Comparison of ENCODE assay signal across 8 mouse cellular contexts in genomic region chr12:12904086-12904485, GRCm38 (mm10). TPM values are rescaled to one million over a fixed set of nuclear protein-coding genes. Genes with fewer than 3 reads are reported as not detected.
DNase-seq lines count a peak whose midpoint lies in the region; ATAC-seq and TF ChIP-seq lines count a peak whose summit lies in the region.

No protein-coding gene starts in this region.

- peak overlapping the region; percentile 57; the same call in 1 of the 2 replicates for H3K27ac ChIP-seq in kidney, postnatal 0 days
- no peak overlapping the region; the same call in 1 of the 2 replicates for H3K27ac ChIP-seq in embryonic facial prominence, embryonic 12.5 days
- peak overlapping the region; percentile 92 for H3K27ac ChIP-seq in hindbrain, embryonic 11.5 days (ENCODE audit: low read depth, low read length)
- H3K27ac ChIP-seq in midbrain, embryonic 14.5 days (replicated peaks; ENCODE audit: low read depth, low read length), result peak overlapping the region; percentile 90

- 0 out of 2 replicates have a peak, but pooled peaks cover 5% of the 10 kb centered on the region for H3K4me1 ChIP-seq in kidney, postnatal 0 days (replicated peaks; ENCODE audit: insufficient read depth, low read length)
- H3K4me1 ChIP-seq in embryonic facial prominence, embryonic 12.5 days, result peaks cover 13% of the 10 kb centered on the region
- peaks cover 11% of the 10 kb centered on the region for H3K4me1 ChIP-seq in hindbrain, embryonic 11.5 days (replicated peaks; ENCODE audit: control insufficient read depth, insufficient read depth, low read length)
- peaks cover 28% of the 10 kb centered on the region for H3K4me1 ChIP-seq in midbrain, embryonic 14.5 days (ENCODE audit: control insufficient read depth, insufficient read depth, low read length)

- DNase-seq in kidney, postnatal 0 days (ENCODE audit: low spot score), result peak; percentile 23
- no peak for DNase-seq in kidney, adult 8-10 months
- no peak for DNase-seq in hindbrain, embryonic 11.5 days (ENCODE audit: low spot score)
- no peak for DNase-seq in midbrain, embryonic 14.5 days
- no peak for DNase-seq in cerebellum, postnatal 36 days
- DNase-seq in spleen, postnatal 14 days (ENCODE audit: low spot score in 2 of 2), result no peak
- DNase-seq in urinary bladder, postnatal 36 days (ENCODE audit: low spot score in 2 of 2), result no peak

- H3K4me2 ChIP-seq in kidney, postnatal 0 days (ENCODE audit: low read length), result peak overlapping the region; percentile 35; the same call in 1 of the 2 replicates
- peak overlapping the region; percentile 48 for H3K4me2 ChIP-seq in embryonic facial prominence, embryonic 12.5 days (replicated peaks)
- peak overlapping the region; percentile 49 for H3K4me2 ChIP-seq in hindbrain, embryonic 11.5 days (replicated peaks; ENCODE audit: low read depth, low read length)
- peak overlapping the region; percentile 49 for H3K4me2 ChIP-seq in midbrain, embryonic 14.5 days (ENCODE audit: low read length)

- no peak overlapping the region for H3K4me3 ChIP-seq in kidney, postnatal 0 days (replicated peaks; ENCODE audit: low read depth, low read length)
- no peak overlapping the region for H3K4me3 ChIP-seq in embryonic facial prominence, embryonic 12.5 days
- H3K4me3 ChIP-seq in hindbrain, embryonic 11.5 days (ENCODE audit: low read depth, low read length), result peak overlapping the region; percentile 20; the same call in 1 of the 2 replicates
- H3K4me3 ChIP-seq in midbrain, embryonic 14.5 days (replicated peaks; ENCODE audit: low read depth, low read length), result 0 out of 2 replicates have a peak overlapping the region, but pooled peaks have one; percentile 0

- H3K36me3 ChIP-seq in kidney, postnatal 0 days (ENCODE audit: insufficient read depth, low read length), result no peaks in the 10 kb centered on the region
- H3K36me3 ChIP-seq in embryonic facial prominence, embryonic 12.5 days, result no peaks in the 10 kb centered on the region
- no peaks in the 10 kb centered on the region for H3K36me3 ChIP-seq in hindbrain, embryonic 11.5 days (ENCODE audit: control insufficient read depth, insufficient read depth, low read length)
- no peaks in the 10 kb centered on the region for H3K36me3 ChIP-seq in midbrain, embryonic 14.5 days (ENCODE audit: control insufficient read depth, insufficient read depth, low read length)

- H3K9ac ChIP-seq in kidney, postnatal 0 days (ENCODE audit: low read depth, low read length), result no peak overlapping the region; the same call in 1 of the 2 replicates
- peak overlapping the region; percentile 51; the same call in 1 of the 2 replicates for H3K9ac ChIP-seq in embryonic facial prominence, embryonic 12.5 days
- peak overlapping the region; percentile 78 for H3K9ac ChIP-seq in hindbrain, embryonic 11.5 days (ENCODE audit: low read depth, low read length)
- H3K9ac ChIP-seq in midbrain, embryonic 14.5 days (replicated peaks; ENCODE audit: low read length), result peak overlapping the region; percentile 46

- no peak for TF ChIP-seq CTCF in kidney, postnatal 0 days (IDR thresholded peaks at IDR 0.05; ENCODE audit: low read depth)

- no peaks in the 10 kb centered on the region for H3K27me3 ChIP-seq in kidney, postnatal 0 days (ENCODE audit: insufficient read depth, low read length)
- H3K27me3 ChIP-seq in embryonic facial prominence, embryonic 12.5 days, result no peaks in the 10 kb centered on the region; the same call in 1 of the 2 replicates
- no peaks in the 10 kb centered on the region for H3K27me3 ChIP-seq in hindbrain, embryonic 11.5 days (ENCODE audit: control insufficient read depth, insufficient read depth, low read length)
- no peaks in the 10 kb centered on the region for H3K27me3 ChIP-seq in midbrain, embryonic 14.5 days (ENCODE audit: control insufficient read depth, insufficient read depth, low read length)

- 25% methylated on average over 1 of the region's 1 CpGs for WGBS in kidney, postnatal 0 days
- WGBS in embryonic facial prominence, embryonic 12.5 days, result 25% methylated on average over 1 of the region's 1 CpGs
- WGBS in hindbrain, embryonic 11.5 days, result 8% methylated on average over 1 of the region's 1 CpGs
- WGBS in midbrain, embryonic 14.5 days, result 6% methylated on average over 1 of the region's 1 CpGs

- 0 out of 2 replicates have a peak, but pooled peaks have one; percentile 11 for ATAC-seq in kidney, postnatal 0 days (replicated peaks; ENCODE audit: low FRiP score, low read depth)
- no peak for ATAC-seq in embryonic facial prominence, embryonic 12.5 days (ENCODE audit: insufficient number of reproducible peaks, insufficient read depth, low FRiP score, low TSS enrichment)
- peak; percentile 39; the same call in 1 of the 2 replicates for ATAC-seq in hindbrain, embryonic 11.5 days (ENCODE audit: low FRiP score)
- peak; percentile 44 for ATAC-seq in midbrain, embryonic 14.5 days (ENCODE audit: low FRiP score, low TSS enrichment)

- H3K9me3 ChIP-seq in kidney, postnatal 0 days (replicated peaks; ENCODE audit: low read length), result no peaks in the 10 kb centered on the region
- no peaks in the 10 kb centered on the region for H3K9me3 ChIP-seq in embryonic facial prominence, embryonic 12.5 days
- H3K9me3 ChIP-seq in hindbrain, embryonic 11.5 days (ENCODE audit: control insufficient read depth, low read length), result no peaks in the 10 kb centered on the region
- no peaks in the 10 kb centered on the region for H3K9me3 ChIP-seq in midbrain, embryonic 14.5 days (ENCODE audit: control insufficient read depth, low read length)

RNA-seq across cellular contexts. Expression of gene Mycn, which starts 37.6 kb away (rescaled TPM):
- 76.7 and 86.9 TPM in 2 replicates for polyA plus RNA-seq in kidney, postnatal 0 days (2015; fragmentation: Nextera tagmentation; extraction: Ambion mirVana)
- 72.0 and 73.7 TPM in 2 replicates for polyA plus RNA-seq in embryonic facial prominence, embryonic 12.5 days (2016; fragmentation: Nextera tagmentation; extraction: Ambion mirVana)
- polyA plus RNA-seq in hindbrain, embryonic 11.5 days (2014; fragmentation: Nextera tagmentation; extraction: Ambion mirVana), result 81.2 and 98.1 TPM in 2 replicates
- 61.7 and 63.1 TPM in 2 replicates for polyA plus RNA-seq in midbrain, embryonic 14.5 days (2014; fragmentation: Nextera tagmentation; extraction: Ambion mirVana)

Comparison
In these comparisons a context has a peak if more than half of its experiments do, and no peak if none do; other contexts are left out.
1. H3K4me3 ChIP-seq: peak in hindbrain, embryonic 11.5 days (single experiment) and midbrain, embryonic 14.5 days (single experiment); none in kidney, postnatal 0 days (single experiment) and embryonic facial prominence, embryonic 12.5 days (single experiment).
2. Peak in every context shown above with its lines, with median percentiles within 50 percentile points of each other: H3K4me2 ChIP-seq.